Mouse (Mus musculus) myocyte (in vitro differentiated cells): ENCODE measurements around the gene Spock1. TPM values are rescaled to one million over a fixed set of nuclear protein-coding genes. Genes with fewer than 3 reads are reported as not detected.

Experiments used
- H3K27me3 ChIP-seq: one replicate; pipeline ENCODE4 v1.6.1; 2011; ENCODE audit not compliant: control insufficient read depth, insufficient read depth, insufficient read length
- H3K36me3 ChIP-seq: one replicate; pipeline ENCODE4 v1.6.1; 2011; ENCODE audit not compliant: control insufficient read depth, insufficient read depth
- H3K4me2 ChIP-seq: one replicate; pipeline ENCODE4 v1.6.1; 2011; ENCODE audit warnings: low read depth, control low read depth
- H3K4me3 ChIP-seq: one replicate; pipeline ENCODE4 v1.5.1; 2011; ENCODE audit warnings: mild to moderate bottlenecking, control low read depth, moderate library complexity
- H3K79me2 ChIP-seq: one replicate; pipeline ENCODE4 v1.6.1; 2011; ENCODE audit not compliant: control insufficient read depth, insufficient read depth
- H3ac ChIP-seq: one replicate; pipeline ENCODE4 v1.6.1; 2011; ENCODE audit not compliant: control insufficient read depth, insufficient read length
- CEBPB ChIP-seq: IDR thresholded peaks from 2 replicates; pipeline ENCODE4 v1.6.1; 2011; ENCODE audit warnings: mild to moderate bottlenecking, moderate library complexity; ENCODE audit not compliant: poor library complexity, insufficient read depth, severe bottlenecking
- E2F4 ChIP-seq: IDR thresholded peaks from one replicate; pipeline ENCODE4 v1.6.1; 2011; ENCODE audit warnings: mild to moderate bottlenecking, control low read depth, moderate library complexity; ENCODE audit not compliant: insufficient read depth
- MAX ChIP-seq: IDR thresholded peaks from one replicate; pipeline ENCODE4 v1.6.1; 2011; ENCODE audit warnings: low read depth, mild to moderate bottlenecking, control low read depth
- MYOD1 ChIP-seq, 3 experiments: IDR thresholded peaks; one replicate each; pipeline ENCODE4 v1.6.1; 2011; ENCODE audit warnings: control low read depth in 2 of 3, low read depth in 2 of 3, mild to moderate bottlenecking in 2 of 3, moderate library complexity in 1 of 3; ENCODE audit not compliant: insufficient read length in 2 of 3, control insufficient read depth in 1 of 3
- MYOG ChIP-seq, 3 experiments: IDR thresholded peaks; one replicate each; pipeline ENCODE4 v1.6.1; 2011; ENCODE audit warnings: control low read depth in 2 of 3, low read depth in 2 of 3, mild to moderate bottlenecking in 2 of 3; ENCODE audit not compliant: insufficient read length in 2 of 3, control insufficient read depth in 1 of 3, insufficient read depth in 1 of 3
- POLR2A ChIP-seq: IDR thresholded peaks from one replicate; pipeline ENCODE4 v1.6.1; 2011; ENCODE audit warnings: low read depth, mild to moderate bottlenecking, control low read depth, moderate library complexity; ENCODE audit not compliant: insufficient read length
- POLR2AphosphoS2 ChIP-seq: IDR thresholded peaks from one replicate; pipeline ENCODE4 v1.6.1; 2011; ENCODE audit warnings: low read depth, control low read depth; ENCODE audit not compliant: insufficient read length
- REST ChIP-seq: IDR thresholded peaks from one replicate; pipeline ENCODE4 v1.6.1; 2011; ENCODE audit warnings: mild to moderate bottlenecking, control low read depth, moderate library complexity; ENCODE audit not compliant: insufficient read depth, insufficient read length
- SRF ChIP-seq: IDR thresholded peaks from one replicate; pipeline ENCODE4 v1.6.1; 2011; ENCODE audit warnings: low read depth; ENCODE audit not compliant: control insufficient read depth, insufficient read length
- TCF12 ChIP-seq: IDR thresholded peaks from one replicate; pipeline ENCODE4 v1.6.1; 2011; ENCODE audit warnings: mild to moderate bottlenecking, control low read depth; ENCODE audit not compliant: poor library complexity, insufficient read depth, severe bottlenecking
- TCF3 ChIP-seq: IDR thresholded peaks from one replicate; pipeline ENCODE4 v1.6.1; 2011; ENCODE audit warnings: low read depth, control low read depth; ENCODE audit not compliant: insufficient read length
- USF1 ChIP-seq: IDR thresholded peaks from one replicate; pipeline ENCODE4 v1.6.1; 2011; ENCODE audit warnings: low read depth, mild to moderate bottlenecking, control low read depth, moderate library complexity
- polyA plus RNA-seq: library from polyadenylated mRNA; unstranded; fragments of >200 nt; fragmentation: generic; extraction: Trizol; gene quantifications from one replicate; pipeline ENCODE4 v1.2.1, GENCODE M21; 2012; ENCODE audit warnings: missing spikeins

Gene Spock1
- polyA plus RNA-seq, 1 experiment = 0.19 TPM

DNA sequence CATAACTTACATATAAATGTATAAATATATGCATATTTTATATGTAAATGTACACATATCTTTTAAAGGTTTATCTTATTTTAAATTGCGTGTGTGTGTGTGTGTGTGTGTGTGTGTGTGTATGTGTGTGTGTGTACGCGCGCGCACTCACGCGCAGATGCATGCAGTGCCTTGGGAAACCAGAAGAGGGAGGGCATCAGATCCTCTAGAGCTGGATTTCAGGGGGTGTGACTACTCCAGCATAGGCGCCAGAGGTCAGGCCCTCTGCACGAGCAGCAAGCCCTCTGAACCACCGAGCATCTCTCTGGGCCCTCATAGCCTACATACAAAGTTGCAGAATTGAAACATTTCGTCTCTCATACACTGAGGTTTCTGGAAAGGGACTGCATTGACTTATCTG is 180.4 kb downstream of the Spock1 start:
- H3K79me2 ChIP-seq = no peaks in the 10 kb centered on the region
- TF ChIP-seq TCF3 = no peak
- TF ChIP-seq POLR2AphosphoS2 = no peak
- TF ChIP-seq E2F4 = no peak
- no peak for TF ChIP-seq REST
- no peak for TF ChIP-seq MAX
- no peak for TF ChIP-seq MYOD1 (IDR thresholded peaks at IDR 0.05; ENCODE audit: control insufficient read depth in 1 of 3, insufficient read length in 2 of 3, low read depth in 2 of 3)
- TF ChIP-seq POLR2A = no peak
- TF ChIP-seq CEBPB = no peak
- no peak for TF ChIP-seq USF1
- no peak for TF ChIP-seq SRF
- no peak for TF ChIP-seq TCF12
- TF ChIP-seq MYOG (IDR thresholded peaks at IDR 0.05; ENCODE audit: control insufficient read depth in 1 of 3, insufficient read depth in 1 of 3, insufficient read length in 2 of 3, low read depth in 2 of 3) = no peak
- no peak overlapping the region for H3ac ChIP-seq
- H3K36me3 ChIP-seq = no peaks in the 10 kb centered on the region
- no peak overlapping the region for H3K4me3 ChIP-seq
- no peak overlapping the region for H3K4me2 ChIP-seq
- H3K27me3 ChIP-seq = no peaks in the 10 kb centered on the region

DNA sequence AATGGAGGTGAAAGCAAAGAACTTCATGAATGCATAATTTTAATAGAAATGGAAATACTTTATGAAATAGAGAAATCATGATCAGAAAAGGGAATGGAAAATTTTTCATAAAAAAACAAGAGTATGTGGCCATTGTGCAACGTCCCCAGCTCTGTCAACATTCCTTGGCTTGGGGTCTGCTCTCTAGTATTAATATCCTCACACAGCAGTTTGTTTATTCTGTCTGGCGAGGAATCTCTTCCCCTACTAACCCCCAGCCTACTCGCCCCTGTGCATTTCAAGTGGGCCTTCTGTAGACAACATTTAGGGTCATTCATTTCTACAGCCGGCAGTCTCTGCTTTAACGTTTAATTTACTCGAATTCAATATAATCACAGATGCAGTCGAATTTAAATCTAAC is 181.5 kb downstream of the Spock1 start:
- Histone ChIP-seq H3K27me3 (no peaks in the 10 kb centered on the region), H3K4me3 (no peak overlapping the region), H3ac (no peak overlapping the region), H3K79me2 (no peaks in the 10 kb centered on the region), H3K4me2 (no peak overlapping the region), H3K36me3 (no peaks in the 10 kb centered on the region)
- TF ChIP-seq MYOD1 (IDR thresholded peaks at IDR 0.05; ENCODE audit: control insufficient read depth in 1 of 3, insufficient read length in 2 of 3, low read depth in 2 of 3) = no peak
- no peak for TF ChIP-seq POLR2A
- TF ChIP-seq CEBPB = no peak

DNA sequence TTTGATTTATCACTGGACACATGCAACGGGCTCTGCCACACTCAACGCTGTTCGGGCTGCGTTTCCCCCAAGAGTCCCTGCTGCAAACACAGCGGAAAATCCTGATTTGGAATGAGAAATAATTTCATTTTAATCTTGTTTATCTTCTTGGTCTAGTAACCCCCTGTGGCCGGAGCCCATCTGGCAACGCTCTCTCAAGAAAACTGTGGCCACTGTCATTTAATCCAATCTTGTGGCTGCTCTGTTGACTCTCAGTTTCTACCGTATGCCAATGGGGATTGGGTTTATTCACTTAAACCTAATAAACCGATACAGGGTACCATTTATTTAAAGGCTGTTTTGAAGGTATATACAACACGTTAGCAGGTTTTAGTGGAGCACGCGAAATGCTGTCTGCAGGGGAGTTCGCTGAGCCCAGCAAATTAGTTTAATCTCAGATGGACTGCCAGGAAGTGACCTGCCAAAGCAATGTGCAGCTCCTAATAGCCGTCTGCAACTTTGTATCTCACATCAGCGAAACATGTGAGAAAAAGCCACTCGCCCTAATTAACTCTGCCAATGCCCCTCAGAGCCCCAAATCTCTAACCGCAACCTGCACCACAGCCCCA is 185.7 kb downstream of the Spock1 start:
- TF ChIP-seq USF1 = no peak
- no peak overlapping the region for H3K4me2 ChIP-seq
- no peaks in the 10 kb centered on the region for H3K27me3 ChIP-seq
- no peaks in the 10 kb centered on the region for H3K79me2 ChIP-seq
- no peak overlapping the region for H3K4me3 ChIP-seq
- no peaks in the 10 kb centered on the region for H3K36me3 ChIP-seq
- H3ac ChIP-seq = no peak overlapping the region

DNA sequence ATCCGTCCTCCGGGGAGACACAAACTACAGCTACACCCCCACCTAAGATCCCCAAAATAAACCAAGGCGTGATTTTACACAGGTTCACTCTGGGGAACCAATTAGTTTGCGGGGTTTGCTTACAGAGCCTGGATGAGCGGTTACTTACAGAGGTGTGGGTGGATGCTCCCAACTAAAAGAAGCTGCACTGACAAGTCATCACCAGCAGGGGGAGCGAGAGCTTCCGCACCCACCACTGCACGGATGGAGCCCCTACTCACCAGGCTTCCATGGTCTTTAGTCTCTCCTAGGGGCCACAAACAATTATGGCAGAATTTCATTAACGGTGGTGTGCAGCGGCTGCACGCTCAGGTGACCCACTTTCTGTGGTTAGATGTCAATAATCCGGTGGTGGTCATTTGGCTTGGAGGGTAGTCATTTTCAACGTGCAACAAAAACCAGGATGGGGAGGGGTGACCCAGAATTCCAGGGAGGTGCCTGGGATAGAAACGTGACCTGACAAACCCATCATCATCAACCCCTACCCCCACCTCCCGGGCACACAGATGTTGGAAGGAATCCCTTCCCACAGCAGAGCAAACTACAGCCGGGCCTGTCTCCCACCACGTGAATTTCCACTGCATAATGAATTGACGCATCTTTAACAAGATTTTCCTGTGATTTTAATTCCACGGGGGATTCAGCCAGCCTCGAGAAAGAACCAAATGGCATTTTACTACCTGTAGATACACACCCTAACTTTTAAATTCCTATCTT is 186.4 kb downstream of the Spock1 start:
- H3K4me3 ChIP-seq = no peak overlapping the region
- H3K4me2 ChIP-seq = no peak overlapping the region
- H3K79me2 ChIP-seq = no peaks in the 10 kb centered on the region
- TF ChIP-seq REST (no peak), CEBPB (no peak), POLR2A (no peak), USF1 (no peak), E2F4 (no peak), POLR2AphosphoS2 (no peak), MYOG (IDR thresholded peaks at IDR 0.05; ENCODE audit: control insufficient read depth in 1 of 3, insufficient read depth in 1 of 3, insufficient read length in 2 of 3, low read depth in 2 of 3) (no peak), MAX (no peak)
- H3K36me3 ChIP-seq = no peaks in the 10 kb centered on the region
- H3K27me3 ChIP-seq = no peaks in the 10 kb centered on the region
- no peak overlapping the region for H3ac ChIP-seq

DNA sequence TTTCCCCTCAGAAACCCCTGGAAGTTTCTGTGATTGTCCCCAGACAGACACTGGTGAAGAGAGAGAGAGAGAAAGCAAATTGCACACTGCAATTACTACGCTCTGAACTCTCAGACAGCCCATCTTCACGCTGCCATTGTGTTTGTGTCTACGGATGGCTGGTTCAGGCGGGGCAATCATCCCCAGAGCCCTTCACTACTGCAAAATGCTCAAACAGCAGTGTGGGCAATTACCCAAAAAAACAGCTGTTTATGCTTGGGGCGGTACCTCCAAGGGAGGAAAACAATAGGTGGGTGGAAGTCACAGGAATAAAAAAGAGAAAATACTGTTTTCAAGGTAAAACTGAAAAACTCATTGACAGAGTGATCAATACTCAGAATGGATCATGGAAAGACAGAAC is 190.0 kb downstream of the Spock1 start:
- Histone ChIP-seq H3ac (no peak overlapping the region), H3K79me2 (no peaks in the 10 kb centered on the region), H3K4me2 (no peak overlapping the region), H3K27me3 (no peaks in the 10 kb centered on the region), H3K36me3 (no peaks in the 10 kb centered on the region), H3K4me3 (no peak overlapping the region)
- TF ChIP-seq E2F4 (no peak), TCF12 (no peak), REST (no peak), CEBPB (no peak), USF1 (no peak), MYOG (IDR thresholded peaks at IDR 0.05; ENCODE audit: control insufficient read depth in 1 of 3, insufficient read depth in 1 of 3, insufficient read length in 2 of 3, low read depth in 2 of 3) (no peak), TCF3 (no peak), MYOD1 (IDR thresholded peaks at IDR 0.05; ENCODE audit: control insufficient read depth in 1 of 3, insufficient read length in 2 of 3, low read depth in 2 of 3) (no peak), MAX (no peak), POLR2A (no peak), POLR2AphosphoS2 (no peak), SRF (no peak)
